16 mouse cellular contexts compared by ENCODE assay signal in the genomic region with DNA sequence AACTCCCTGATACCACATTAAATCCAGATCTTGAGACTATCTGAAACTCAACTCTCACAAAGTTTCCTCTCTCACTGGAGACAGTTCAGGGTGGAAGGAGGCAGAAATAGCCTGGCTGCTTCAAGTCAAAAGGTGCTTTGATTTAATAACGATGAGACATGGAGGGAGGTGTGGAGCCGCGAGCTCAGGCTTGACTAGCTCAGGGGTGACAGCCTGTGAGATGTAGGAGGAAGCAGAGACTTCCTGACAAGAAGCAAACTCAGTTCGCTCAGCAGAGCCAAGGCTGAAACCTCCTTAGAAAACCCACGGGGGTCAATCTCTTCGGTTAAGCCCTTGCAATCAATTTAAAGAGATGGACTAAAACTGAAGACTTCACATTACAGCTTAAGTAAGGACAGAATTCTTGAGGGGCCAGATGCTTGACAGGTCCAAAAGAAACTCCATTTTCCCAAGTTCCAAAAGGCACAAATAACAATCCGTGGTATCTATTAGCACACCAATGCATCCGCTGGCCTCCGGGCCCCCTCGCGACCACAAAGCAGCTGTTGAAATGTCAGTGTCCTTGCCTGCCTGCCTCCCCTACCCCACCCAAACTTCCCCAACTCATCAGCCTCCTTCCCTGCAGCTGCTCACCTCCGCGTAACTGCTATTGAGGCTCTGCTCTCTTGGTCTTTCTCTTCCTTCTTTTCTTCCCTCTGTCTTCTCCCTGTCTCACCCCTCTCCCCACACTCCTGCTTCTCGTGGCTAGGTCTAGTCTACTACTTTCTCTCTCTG.
DNase-seq lines count a peak whose midpoint lies in the region; ATAC-seq and TF ChIP-seq lines count a peak whose summit lies in the region.
"Had no signal": no experiment of that assay in that cellular context is flagged by ENCODE, and none has a peak within 500 bp of the region (broad histone marks: within the 10 kb centered on the region; RNA-seq: fewer than 3 reads in every experiment).

No protein-coding gene starts in this region.

- no peak for TF ChIP-seq POLR2A in bone marrow, adult 2 months (IDR thresholded peaks at IDR 0.05; ENCODE audit: borderline replicate concordance, control insufficient read depth, low read depth, low read length)

- no peaks in the 10 kb centered on the region for H3K36me3 ChIP-seq in kidney, embryonic 16.5 days (ENCODE audit: insufficient read depth, low read length)
- no peaks in the 10 kb centered on the region for H3K36me3 ChIP-seq in liver, embryonic 15.5 days (replicated peaks)
- H3K36me3 ChIP-seq: midbrain, embryonic 15.5 days had no signal

- no peak overlapping the region for H3K4me3 ChIP-seq in kidney, embryonic 16.5 days (ENCODE audit: low read length)
- H3K4me3 ChIP-seq in bone marrow, adult 2 months (replicated peaks; ENCODE audit: control insufficient read depth, low read depth, low read length): no peak overlapping the region
- H3K4me3 ChIP-seq in liver, embryonic 15.5 days (replicated peaks): no peak overlapping the region
- H3K4me3 ChIP-seq: forebrain, embryonic 13.5 days; midbrain, embryonic 15.5 days had no signal

- peaks cover 7% of the 10 kb centered on the region; the same call in 1 of the 2 replicates for H3K9me3 ChIP-seq in kidney, embryonic 16.5 days (ENCODE audit: low read length)
- no peaks in the 10 kb centered on the region for H3K9me3 ChIP-seq in liver, embryonic 15.5 days (replicated peaks)
- H3K9me3 ChIP-seq: forebrain, embryonic 13.5 days; midbrain, embryonic 15.5 days had no signal

- whole genome bisulfite sequencing in kidney, embryonic 16.5 days: 44% methylated on average over 14 of the region's 14 CpGs
- 2% methylated on average over 14 of the region's 14 CpGs for WGBS in bone marrow, adult 2 months
- 15% methylated on average over 14 of the region's 14 CpGs for WGBS in liver, embryonic 15.5 days (ENCODE audit: insufficient replicate concordance)

- H3K4me1 ChIP-seq in kidney, embryonic 16.5 days (ENCODE audit: insufficient read depth, low read length): peaks cover 11% of the 10 kb centered on the region
- peaks cover 5% of the 10 kb centered on the region for H3K4me1 ChIP-seq in bone marrow, adult 2 months (ENCODE audit: control insufficient read depth, insufficient read depth, low read length)
- no peaks in the 10 kb centered on the region for H3K4me1 ChIP-seq in liver, embryonic 15.5 days (replicated peaks)
- H3K4me1 ChIP-seq: forebrain, embryonic 13.5 days; midbrain, embryonic 15.5 days had no signal

- no peak overlapping the region for H3K9ac ChIP-seq in kidney, embryonic 16.5 days (replicated peaks; ENCODE audit: low read length)
- H3K9ac ChIP-seq in liver, embryonic 15.5 days: no peak overlapping the region
- H3K9ac ChIP-seq: forebrain, embryonic 13.5 days; midbrain, embryonic 15.5 days had no signal

- no peak for TF ChIP-seq CTCF in bone marrow, adult 2 months (IDR thresholded peaks at IDR 0.05; ENCODE audit: control insufficient read depth, insufficient read depth, low read length)

- H3K27me3 ChIP-seq in kidney, embryonic 16.5 days (ENCODE audit: insufficient read depth, low read length): no peaks in the 10 kb centered on the region
- no peaks in the 10 kb centered on the region for H3K27me3 ChIP-seq in liver, embryonic 15.5 days
- H3K27me3 ChIP-seq: forebrain, embryonic 13.5 days; midbrain, embryonic 15.5 days had no signal

- peak overlapping the region; percentile 18; the same call in 1 of the 2 replicates for H3K27ac ChIP-seq in kidney, embryonic 16.5 days (ENCODE audit: low read length)
- H3K27ac ChIP-seq in bone marrow, adult 2 months (ENCODE audit: control insufficient read depth, insufficient read depth, low read depth, low read length, poor library complexity): peak overlapping the region; percentile 23
- 0 out of 2 replicates have a peak overlapping the region, but pooled peaks have one; percentile 0 for H3K27ac ChIP-seq in liver, embryonic 15.5 days (replicated peaks)
- H3K27ac ChIP-seq: forebrain, embryonic 13.5 days; midbrain, embryonic 15.5 days had no signal

- 0 out of 2 replicates have a peak, but pooled peaks have one; percentile 42 for ATAC-seq in kidney, embryonic 16.5 days (ENCODE audit: low FRiP score, low TSS enrichment)
- ATAC-seq in liver, embryonic 15.5 days (ENCODE audit: insufficient read depth): peak; percentile 52; the same call in 1 of the 2 replicates
- ATAC-seq: forebrain, embryonic 13.5 days; hindbrain, embryonic 16.5 days; lung, postnatal 0 days; midbrain, embryonic 15.5 days had no signal

- DNase-seq in kidney, adult 18-20 months: no peak
- peak; percentile 17 to 18 for DNase-seq in thymus, postnatal 10 days (ENCODE audit: low spot score in 2 of 2)
- DNase-seq in right cerebral cortex, postnatal 25 days: no peak
- no peak for DNase-seq in frontal cortex, postnatal 25 days (ENCODE audit: low spot score in 2 of 2)
- no peak for DNase-seq in embryo, embryonic 10.5 days (ENCODE audit: low spot score)
- DNase-seq: adrenal gland, postnatal 10 days; embryo, embryonic 11 days; gastrocnemius, postnatal 14 days; left cerebral cortex, postnatal 4 days had no signal

- H3K4me2 ChIP-seq in kidney, embryonic 16.5 days (replicated peaks; ENCODE audit: low read depth, low read length): no peak overlapping the region; the same call in 1 of the 2 replicates
- 0 out of 2 replicates have a peak overlapping the region, but pooled peaks have one; percentile 6 for H3K4me2 ChIP-seq in liver, embryonic 15.5 days
- H3K4me2 ChIP-seq: forebrain, embryonic 13.5 days; midbrain, embryonic 15.5 days had no signal

Comparison
In these comparisons a context has a peak if more than half of its experiments do, and no peak if none do; other contexts are left out.
1. DNase-seq: peak in thymus, postnatal 10 days (2 of 2); none in kidney, adult 18-20 months (single experiment), right cerebral cortex, postnatal 25 days (single experiment), frontal cortex, postnatal 25 days (0 of 2) and embryo, embryonic 10.5 days (single experiment).
2. Peak in every context shown above with its lines, with median percentiles within 50 percentile points of each other: H3K27ac ChIP-seq.